Mouse (Mus musculus): ENCODE data around the gene Dock6.
A peak's percentile ranks its signal among the peaks of the same experiment; 100 is the strongest.

- TF ChIP-seq CTCF (IDR thresholded peaks at IDR 0.05 in 2 of 3, conservative IDR thresholded peaks at IDR 0.05 in 1 of 3; ENCODE audit: control insufficient read depth in 1 of 3, insufficient read depth in 1 of 3, low read depth in 2 of 3, low read length in 3 of 3, poor library complexity in 1 of 3, severe bottlenecking in 1 of 3) (no peak), USF2 (IDR thresholded peaks at IDR 0.05; ENCODE audit: borderline replicate concordance in 1 of 2, insufficient read depth in 1 of 2, low read depth in 1 of 2, low read length in 2 of 2) (no peak), GABPA (IDR thresholded peaks at IDR 0.05; ENCODE audit: low read depth, low read length) (no peak; the same call in 1 of the 2 replicates), POLR2A (IDR thresholded peaks at IDR 0.05; ENCODE audit: control insufficient read depth in 1 of 2, insufficient read depth in 1 of 2, low read depth in 1 of 2, low read length in 2 of 2, poor library complexity in 1 of 2) (peak; percentile 87 to 99; a peak in 3 of 4 replicates)
Observed at GRCm38 (mm10) chr9:21852128-21853091, at the start of gene Dock6.
